Mouse (Mus musculus) neural tube, embryonic 13.5 days (tissue): ENCODE results near the gene Gm26602. TPM values are rescaled to one million over a fixed set of nuclear protein-coding genes. Genes with fewer than 3 reads are reported as not detected.
"Not testable (repeated sequence)": the region's sequence is repeated elsewhere in the genome, so short reads cannot be mapped to it uniquely, and the experiment has no call there.

ENCODE experiments used
- ATAC-seq: fragments of 200-750 bp; cut with Nextera tagmentation; 2 replicates; pipeline ENCODE4 v1.8.0; 2017; ENCODE audit warnings: low read depth, mild to moderate bottlenecking, moderate TSS enrichment, moderate library complexity
- H3K27ac ChIP-seq: fragments of 300-500 bp; sonication (generic); replicated peaks from 2 replicates; pipeline ENCODE4 v1.5.1; 2015; ENCODE audit warnings: moderate library complexity, mild to moderate bottlenecking, inconsistent platforms
- H3K27me3 ChIP-seq: fragments of 300-500 bp; sonication (generic); 2 replicates; pipeline ENCODE4 v1.6.1; 2015; ENCODE audit warnings: mild to moderate bottlenecking, inconsistent platforms
- H3K36me3 ChIP-seq: fragments of 300-500 bp; sonication (generic); 2 replicates; pipeline ENCODE4 v1.6.1; 2015; ENCODE audit warnings: mild to moderate bottlenecking, inconsistent platforms
- H3K4me1 ChIP-seq: fragments of 300-500 bp; sonication (generic); replicated peaks from 2 replicates; pipeline ENCODE4 v1.6.1; 2015; ENCODE audit warnings: inconsistent platforms
- H3K4me2 ChIP-seq: fragments of 300-500 bp; sonication (generic); 2 replicates; pipeline ENCODE4 v1.6.1; 2015; ENCODE audit warnings: inconsistent platforms, mild to moderate bottlenecking, moderate library complexity
- H3K4me3 ChIP-seq: fragments of 300-500 bp; sonication (generic); 2 replicates; pipeline ENCODE4 v1.5.1; 2015; ENCODE audit warnings: mild to moderate bottlenecking, inconsistent platforms
- H3K9ac ChIP-seq: fragments of 300-500 bp; sonication (generic); 2 replicates; pipeline ENCODE4 v1.6.1; 2015; ENCODE audit warnings: moderate library complexity, mild to moderate bottlenecking, inconsistent platforms
- H3K9me3 ChIP-seq: fragments of 300-500 bp; sonication (generic); 2 replicates; pipeline ENCODE4 v1.6.1; 2016; ENCODE audit warnings: inconsistent platforms
- WGBS: fragments of 180-500 bp; shearing (Covaris S2); methylation state at CpG from one replicate; pipeline ENCODE4 v1.1.7; 2015; 5-methylcytosine and 5-hydroxymethylcytosine counted together
- polyA plus RNA-seq: library from polyadenylated mRNA; unstranded; fragments of >200 nt; fragmentation: Nextera tagmentation; extraction: Ambion mirVana; gene quantifications from 2 replicates; pipeline ENCODE4 v1.2.1, GENCODE M21; 2015

Gm26602 gene
- polyA plus RNA-seq, 1 experiment from 2014 or later, result 40.5 TPM

DNA sequence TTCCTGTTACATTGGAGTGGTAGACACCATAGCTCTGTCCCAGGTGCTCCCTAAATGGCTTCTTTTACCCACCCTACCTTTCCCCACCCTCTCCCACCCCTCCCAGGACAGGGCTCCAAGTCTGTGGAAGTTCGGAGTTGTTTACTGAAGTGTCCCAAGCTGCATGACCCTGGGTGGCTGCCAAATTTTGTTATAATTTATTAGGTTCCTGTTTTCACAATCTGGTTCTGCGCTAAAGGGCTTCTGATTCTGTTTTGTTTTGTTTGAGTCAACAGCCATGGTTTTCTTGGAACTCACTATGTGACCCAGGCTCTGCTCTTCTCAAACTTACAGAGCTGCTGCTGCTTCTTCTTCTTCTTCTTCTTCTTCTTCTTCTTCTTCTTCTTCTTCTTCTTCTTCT is 21.3 kb upstream of the Gm26602 start:
- H3K27ac ChIP-seq, result no peak overlapping the region
- no peak for ATAC-seq
- H3K36me3 ChIP-seq, result peaks cover 5% of the 10 kb centered on the region
- H3K4me1 ChIP-seq, result no peaks in the 10 kb centered on the region
- H3K27me3 ChIP-seq, result no peaks in the 10 kb centered on the region; the same call in none of the 2 replicates
- H3K9ac ChIP-seq, result no peak overlapping the region
- H3K9me3 ChIP-seq, result no peaks in the 10 kb centered on the region
- H3K4me2 ChIP-seq, result no peak overlapping the region
- H3K4me3 ChIP-seq, result no peak overlapping the region
- 82% methylated on average over 2 of the region's 2 CpGs for WGBS

- WGBS, result 49% methylated on average over 5 of the region's 5 CpGs
- Histone ChIP-seq H3K9ac (0 out of 2 replicates have a peak within 1 kb of the TSS, but pooled peaks have one; percentile 5), H3K27me3 (no peaks in the 10 kb centered on the region; the same call in 1 of the 2 replicates), H3K9me3 (no peaks in the 10 kb centered on the region), H3K4me3 (no peak within 1 kb of the TSS), H3K36me3 (peaks cover 15% of the 10 kb centered on the region), H3K4me2 (no peak within 1 kb of the TSS), H3K27ac (no peak within 1 kb of the TSS), H3K4me1 (no peaks in the 10 kb centered on the region)
- ATAC-seq, result no peak
Observed at GRCm38 (mm10) chr10:79890670-79891069, 20.0 kb upstream of the Gm26602 start, which contains the start of gene Cfd. Gene Cfd (plus strand): TSS chr10:79890853.

GRCm38 (mm10) chr10:79892451-79893118 is 18.1 kb upstream of the Gm26602 start:
- H3K9me3 ChIP-seq, H3K4me2 ChIP-seq, H3K4me3 ChIP-seq, H3K27ac ChIP-seq, H3K9ac ChIP-seq, H3K27me3 ChIP-seq, H3K4me1 ChIP-seq: not testable (repeated sequence)
- peaks cover 34% of the 10 kb centered on the region for H3K36me3 ChIP-seq
- peak; percentile 54 for ATAC-seq
- WGBS, result 43% methylated on average over 22 of the region's 22 CpGs

DNA sequence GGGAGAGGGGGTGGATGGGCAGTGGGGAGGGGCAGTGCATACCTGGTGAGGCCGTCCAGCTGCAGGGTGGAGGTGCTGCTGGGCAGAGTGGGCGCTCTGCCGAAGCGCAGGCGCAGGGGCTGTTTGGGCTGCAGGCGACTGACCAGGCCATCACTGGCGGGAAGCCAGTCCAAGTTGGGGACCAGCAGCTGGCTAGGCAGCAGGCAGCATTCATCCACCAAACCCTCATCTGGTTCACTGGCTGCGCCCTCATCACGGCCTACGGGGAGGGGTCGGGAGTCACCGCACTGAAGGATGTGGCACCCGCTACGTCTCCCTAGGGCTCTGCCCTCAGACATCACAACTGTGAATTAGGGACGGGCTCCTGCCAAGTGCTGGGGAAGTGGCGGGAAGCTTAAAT is 14.3 kb upstream of the Gm26602 start:
- WGBS, result 90% methylated on average over 15 of the region's 16 CpGs
- no peak overlapping the region for H3K4me3 ChIP-seq
- H3K36me3 ChIP-seq, result peaks cover 58% of the 10 kb centered on the region

DNA sequence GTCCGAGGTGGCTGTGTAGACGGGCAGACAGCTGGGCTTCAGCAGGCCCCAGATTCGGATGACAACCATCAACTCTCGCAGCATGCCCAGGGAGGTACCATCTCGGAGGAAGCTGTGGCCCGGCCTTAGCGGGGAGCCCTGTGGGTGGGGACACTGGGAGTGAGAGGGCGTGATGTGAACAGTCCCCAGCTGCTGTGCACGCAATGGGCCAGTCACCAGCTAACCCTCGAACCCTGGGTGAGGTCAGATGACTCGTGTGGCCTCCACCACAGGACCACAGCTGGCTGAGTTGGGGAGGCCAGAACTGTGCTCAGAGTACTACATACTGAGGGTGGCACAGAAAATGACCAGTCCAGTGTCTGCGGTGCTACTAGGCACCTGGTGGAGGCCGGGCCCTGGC is 13.8 kb upstream of the Gm26602 start:
- Histone ChIP-seq H3K27ac (no peak overlapping the region), H3K27me3 (peaks cover 9% of the 10 kb centered on the region), H3K9ac (no peak overlapping the region), H3K9me3 (no peaks in the 10 kb centered on the region), H3K4me1 (peaks cover 15% of the 10 kb centered on the region), H3K36me3 (peaks cover 58% of the 10 kb centered on the region), H3K4me2 (no peak overlapping the region), H3K4me3 (no peak overlapping the region)
- WGBS, result 87% methylated on average over 13 of the region's 13 CpGs
- no peak for ATAC-seq

More for the DNA sequence above, 14.3 kb upstream of the Gm26602 start:
- H3K9ac ChIP-seq, result no peak overlapping the region
- no peak for ATAC-seq
- H3K4me1 ChIP-seq, result peaks cover 12% of the 10 kb centered on the region
- H3K4me2 ChIP-seq, result no peak overlapping the region
- no peaks in the 10 kb centered on the region for H3K9me3 ChIP-seq
- no peak overlapping the region for H3K27ac ChIP-seq
- peaks cover 9% of the 10 kb centered on the region for H3K27me3 ChIP-seq

- H3K4me2 ChIP-seq, result no peak overlapping the region
- no peak overlapping the region for H3K9ac ChIP-seq
- peaks cover 62% of the 10 kb centered on the region for H3K36me3 ChIP-seq
Observed at GRCm38 (mm10) chr10:79897316-79898245, 13.1 kb upstream of the Gm26602 start.

GRCm38 (mm10) chr10:79900951-79901410 is 9.7 kb upstream of the Gm26602 start:
- 0% methylated on average over 2 of the region's 2 CpGs for WGBS
- ATAC-seq, result peak; percentile 63; the same call in 1 of the 2 replicates
- Histone ChIP-seq H3K27ac (peak overlapping the region; percentile 56), H3K27me3 (peaks cover 9% of the 10 kb centered on the region), H3K9ac (peak overlapping the region; percentile 54), H3K9me3 (no peaks in the 10 kb centered on the region), H3K4me3 (no peak overlapping the region), H3K4me2 (no peak overlapping the region), H3K4me1 (peaks cover 15% of the 10 kb centered on the region), H3K36me3 (peaks cover 77% of the 10 kb centered on the region)

More at GRCm38 (mm10) chr10:79897316-79898245, 13.1 kb upstream of the Gm26602 start:
- H3K4me1 ChIP-seq, result peaks cover 15% of the 10 kb centered on the region
- H3K4me3 ChIP-seq, result no peak overlapping the region
- 51% methylated on average over 20 of the region's 20 CpGs for WGBS
- ATAC-seq, result no peak
- no peaks in the 10 kb centered on the region for H3K9me3 ChIP-seq
- peaks cover 9% of the 10 kb centered on the region for H3K27me3 ChIP-seq
- H3K27ac ChIP-seq, result no peak overlapping the region

- no peak overlapping the region for H3K4me2 ChIP-seq
- no peak overlapping the region for H3K27ac ChIP-seq
- H3K9ac ChIP-seq, result no peak overlapping the region
- 90% methylated on average over 9 of the region's 9 CpGs for WGBS
- no peak for ATAC-seq
- H3K27me3 ChIP-seq, result no peaks in the 10 kb centered on the region
- H3K4me3 ChIP-seq, result no peak overlapping the region
- H3K9me3 ChIP-seq, result no peaks in the 10 kb centered on the region
- H3K4me1 ChIP-seq, result peaks cover 20% of the 10 kb centered on the region
- H3K36me3 ChIP-seq, result peaks cover 65% of the 10 kb centered on the region
Observed at GRCm38 (mm10) chr10:79906712-79907111, 3.9 kb upstream of the Gm26602 start.

GRCm38 (mm10) chr10:79907415-79907814 is 3.2 kb upstream of the Gm26602 start:
- Histone ChIP-seq H3K27ac (no peak overlapping the region), H3K4me1 (peaks cover 20% of the 10 kb centered on the region), H3K27me3 (no peaks in the 10 kb centered on the region), H3K4me3 (no peak overlapping the region), H3K36me3 (peaks cover 69% of the 10 kb centered on the region), H3K9ac (no peak overlapping the region), H3K4me2 (no peak overlapping the region), H3K9me3 (no peaks in the 10 kb centered on the region)
- 93% methylated on average over 10 of the region's 10 CpGs for WGBS
- no peak for ATAC-seq

- H3K27ac ChIP-seq, result peak within 1 kb of the TSS; percentile 98
- peak within 1 kb of the TSS; percentile 90 for H3K9ac ChIP-seq
- peaks cover 20% of the 10 kb centered on the region for H3K4me1 ChIP-seq
- ATAC-seq, result peak; percentile 93
- 2% methylated on average over 50 of the region's 52 CpGs for WGBS
- H3K4me2 ChIP-seq, result peak within 1 kb of the TSS; percentile 52
- no peaks in the 10 kb centered on the region for H3K9me3 ChIP-seq
- H3K27me3 ChIP-seq, result no peaks in the 10 kb centered on the region
- H3K4me3 ChIP-seq, result peak within 1 kb of the TSS; percentile 66
- peaks cover 62% of the 10 kb centered on the region for H3K36me3 ChIP-seq
Observed at GRCm38 (mm10) chr10:79908167-79909091, 2.2 kb upstream of the Gm26602 start, which contains the start of gene Med16. Gene Med16 (minus strand): TSS chr10:79908923.
